15 mouse cellular contexts compared by ENCODE assay signal in genomic region chr6:28486471-28486870, GRCm38 (mm10). TPM values are rescaled to one million over a fixed set of nuclear protein-coding genes. Genes with fewer than 3 reads are reported as not detected.
A peak's percentile ranks its signal among the peaks of the same experiment; 100 is the strongest.
DNase-seq lines count a peak whose midpoint lies in the region; ATAC-seq and TF ChIP-seq lines count a peak whose summit lies in the region.
"Had no signal": no experiment of that assay in that cellular context is flagged by ENCODE, and none has a peak within 500 bp of the region (broad histone marks: within the 10 kb centered on the region; RNA-seq: fewer than 3 reads in every experiment).

No protein-coding gene starts in this region.

- no peak for ATAC-seq in heart, embryonic 14.5 days (ENCODE audit: insufficient number of reproducible peaks, insufficient read depth, low FRiP score, low read depth)
- no peak for ATAC-seq in monocyte, adult 5-6 weeks (replicated peaks; ENCODE audit: insufficient number of reproducible peaks, low FRiP score, low TSS enrichment, poor library complexity, severe bottlenecking)
- ATAC-seq: forebrain, postnatal 0 days had no signal

- no peak overlapping the region for H3K4me3 ChIP-seq in heart, embryonic 14.5 days (ENCODE audit: control insufficient read depth in 1 of 2, insufficient read depth in 1 of 2, low read depth in 1 of 2, low read length in 2 of 2)
- H3K4me3 ChIP-seq in bone marrow, adult 2 months (replicated peaks; ENCODE audit: control insufficient read depth, low read depth, low read length): no peak overlapping the region
- H3K4me3 ChIP-seq: limb, embryonic 10.5 days had no signal

- H3K9ac ChIP-seq in heart, embryonic 14.5 days (ENCODE audit: low read length): peak overlapping the region; percentile 8; the same call in 1 of the 2 replicates
- H3K9ac ChIP-seq: forebrain, postnatal 0 days had no signal

- WGBS in heart, embryonic 14.5 days: 65% methylated on average over 2 of the region's 2 CpGs
- WGBS in bone marrow, adult 2 months: 26% methylated on average over 2 of the region's 2 CpGs

- H3K36me3 ChIP-seq in heart, embryonic 14.5 days (ENCODE audit: control insufficient read depth, insufficient read depth, low read length): peaks cover 26% of the 10 kb centered on the region

- no peak for DNase-seq in heart, adult 9 months (ENCODE audit: low spot score in 2 of 2)
- peak; percentile 6 to 19 for DNase-seq in B cell, adult 2 months
- peak; percentile 29 for DNase-seq in layer of hippocampus, adult 9-10 months (ENCODE audit: low spot score)
- no peak for DNase-seq in kidney, adult 18-20 months
- DNase-seq: cerebellum, postnatal 14 days; forebrain, postnatal 0 days; lung, adult 2 months; thymus, postnatal 25 days had no signal

- no peak for TF ChIP-seq CTCF in bone marrow, adult 2 months (IDR thresholded peaks at IDR 0.05; ENCODE audit: control insufficient read depth, insufficient read depth, low read length)

- peak overlapping the region; percentile 43 to 48; a peak in 3 of 4 replicates for H3K27ac ChIP-seq in heart, embryonic 14.5 days (replicated peaks in 1 of 2; ENCODE audit: control insufficient read depth in 1 of 2, insufficient read depth in 1 of 2, low read depth in 2 of 2, low read length in 2 of 2)
- H3K27ac ChIP-seq in bone marrow, adult 2 months (ENCODE audit: control insufficient read depth, insufficient read depth, low read depth, low read length, poor library complexity): 0 out of 2 replicates have a peak overlapping the region, but pooled peaks have one; percentile 15
- H3K27ac ChIP-seq: limb, embryonic 10.5 days had no signal

- no peak for TF ChIP-seq POLR2A in bone marrow, adult 2 months (IDR thresholded peaks at IDR 0.05; ENCODE audit: borderline replicate concordance, control insufficient read depth, low read depth, low read length)

- no peaks in the 10 kb centered on the region for H3K9me3 ChIP-seq in heart, embryonic 14.5 days (ENCODE audit: control insufficient read depth, low read length)
- H3K9me3 ChIP-seq: limb, embryonic 10.5 days had no signal

- peaks cover 23 to 67% of the 10 kb centered on the region in 2 experiments for H3K4me1 ChIP-seq in heart, embryonic 14.5 days (ENCODE audit: control insufficient read depth in 2 of 2, insufficient read depth in 2 of 2, low read length in 2 of 2)
- peaks cover 2% of the 10 kb centered on the region for H3K4me1 ChIP-seq in bone marrow, adult 2 months (ENCODE audit: control insufficient read depth, insufficient read depth, low read length)

- peak overlapping the region; percentile 36; the same call in 1 of the 2 replicates for H3K4me2 ChIP-seq in heart, embryonic 14.5 days (ENCODE audit: low read length)

- H3K27me3 ChIP-seq in heart, embryonic 14.5 days (ENCODE audit: control insufficient read depth, insufficient read depth, low read length): no peaks in the 10 kb centered on the region

RNA-seq across cellular contexts. Expression of gene Snd1, which starts 11.5 kb away (rescaled TPM):
- 80.0 and 80.2 TPM in 2 replicates for polyA plus RNA-seq in heart, embryonic 14.5 days (2014; fragmentation: Nextera tagmentation; extraction: Ambion mirVana)
- 22.7 and 35.6 TPM in 2 replicates for polyA plus RNA-seq in bone marrow, adult 2 months (2011; ENCODE audit: insufficient read depth, insufficient read length, low replicate concordance, missing spikeins)
- 110 to 122 TPM (median 119 TPM) in 3 replicates for total RNA-seq in monocyte, adult 5-6 weeks (2017)

RNA-seq across cellular contexts. Expression of gene Pax4, which starts 37.3 kb away (rescaled TPM):
- polyA plus RNA-seq in heart, embryonic 14.5 days (2014; fragmentation: Nextera tagmentation; extraction: Ambion mirVana): not detected in 2 replicates
- polyA plus RNA-seq in bone marrow, adult 2 months (2011; ENCODE audit: insufficient read depth, insufficient read length, low replicate concordance, missing spikeins): not detected in 2 replicates
- not detected in 3 replicates for total RNA-seq in monocyte, adult 5-6 weeks (2017)
- total RNA-seq: granulocyte monocyte progenitor cell, adult 5-6 weeks; megakaryocyte-erythroid progenitor cell, adult 5-6 weeks had no signal
- polyA plus RNA-seq: embryonic facial prominence, embryonic 11.5 days; limb, embryonic 10.5 days; lung, adult 2 months had no signal

RNA-seq across cellular contexts. Expression of gene Gcc1, which starts 58.3 kb away (rescaled TPM):
- polyA plus RNA-seq in heart, embryonic 14.5 days (2014; fragmentation: Nextera tagmentation; extraction: Ambion mirVana): 4.6 and 4.9 TPM in 2 replicates
- 6.8 and 7.0 TPM in 2 replicates for polyA plus RNA-seq in bone marrow, adult 2 months (2011; ENCODE audit: insufficient read depth, insufficient read length, low replicate concordance, missing spikeins)
- total RNA-seq in monocyte, adult 5-6 weeks (2017): 19.5 to 31.0 TPM (median 23.3 TPM) in 3 replicates

RNA-seq across cellular contexts. Expression of gene Fscn3, which starts 58.9 kb away (rescaled TPM):
- not detected in 2 replicates for polyA plus RNA-seq in heart, embryonic 14.5 days (2014; fragmentation: Nextera tagmentation; extraction: Ambion mirVana)
- polyA plus RNA-seq in bone marrow, adult 2 months (2011; ENCODE audit: insufficient read depth, insufficient read length, low replicate concordance, missing spikeins): not detected in 2 replicates
- not detected in 3 replicates for total RNA-seq in monocyte, adult 5-6 weeks (2017)
- total RNA-seq: granulocyte monocyte progenitor cell, adult 5-6 weeks had no signal
- polyA plus RNA-seq: embryonic facial prominence, embryonic 11.5 days; forebrain, postnatal 0 days; limb, embryonic 10.5 days; lung, adult 2 months had no signal

Comparison
In these comparisons a context has a peak if more than half of its experiments do, and no peak if none do; other contexts are left out.
1. DNase-seq: peak in B cell, adult 2 months (2 of 2) and layer of hippocampus, adult 9-10 months (single experiment); none in heart, adult 9 months (0 of 2) and kidney, adult 18-20 months (single experiment).